Mouse (Mus musculus) forebrain, embryonic 10.5 days (tissue): ENCODE measurements around the gene Barx2. TPM values are rescaled to one million over a fixed set of nuclear protein-coding genes. Genes with fewer than 3 reads are reported as not detected.

Experiments
- DNase-seq: peaks from one replicate; pipeline ENCODE4 v3.0.0-alpha.2; 2017; ENCODE audit warnings: low spot score; ENCODE audit errors: extremely low spot score
- H3K27ac ChIP-seq: fragments of 300-500 bp; sonication (generic); 2 replicates; pipeline ENCODE4 v1.5.1; 2016; ENCODE audit warnings: mild to moderate bottlenecking
- H3K27me3 ChIP-seq: fragments of 300-500 bp; sonication (generic); 2 replicates; pipeline ENCODE4 v1.6.1; 2016; ENCODE audit warnings: mild to moderate bottlenecking; ENCODE audit not compliant: poor library complexity, severe bottlenecking
- H3K36me3 ChIP-seq: fragments of 300-500 bp; sonication (generic); replicated peaks from 2 replicates; pipeline ENCODE4 v1.6.1; 2016; ENCODE audit warnings: mild to moderate bottlenecking, moderate library complexity
- H3K4me1 ChIP-seq: fragments of 300-500 bp; sonication (generic); 2 replicates; pipeline ENCODE4 v1.6.1; 2016
- H3K4me3 ChIP-seq: fragments of 300-500 bp; sonication (generic); 2 replicates; pipeline ENCODE4 v1.5.1; 2016; ENCODE audit warnings: mild to moderate bottlenecking, moderate library complexity
- H3K9me3 ChIP-seq: fragments of 300-500 bp; sonication (generic); 2 replicates; pipeline ENCODE4 v1.6.1; 2016; ENCODE audit warnings: mild to moderate bottlenecking, moderate library complexity
- WGBS: fragments of 180-500 bp; shearing (Covaris S2); methylation state at CpG from one replicate; pipeline ENCODE4 v1.1.7; 2016; 5-methylcytosine and 5-hydroxymethylcytosine counted together
- polyA plus RNA-seq: library from polyadenylated mRNA; unstranded; fragments of >200 nt; fragmentation: Nextera tagmentation; extraction: Ambion mirVana; gene quantifications from 2 replicates; pipeline ENCODE4 v1.2.1, GENCODE M21; 2016

Barx2 gene
- polyA plus RNA-seq, 1 experiment from 2014 or later: not detected

DNA sequence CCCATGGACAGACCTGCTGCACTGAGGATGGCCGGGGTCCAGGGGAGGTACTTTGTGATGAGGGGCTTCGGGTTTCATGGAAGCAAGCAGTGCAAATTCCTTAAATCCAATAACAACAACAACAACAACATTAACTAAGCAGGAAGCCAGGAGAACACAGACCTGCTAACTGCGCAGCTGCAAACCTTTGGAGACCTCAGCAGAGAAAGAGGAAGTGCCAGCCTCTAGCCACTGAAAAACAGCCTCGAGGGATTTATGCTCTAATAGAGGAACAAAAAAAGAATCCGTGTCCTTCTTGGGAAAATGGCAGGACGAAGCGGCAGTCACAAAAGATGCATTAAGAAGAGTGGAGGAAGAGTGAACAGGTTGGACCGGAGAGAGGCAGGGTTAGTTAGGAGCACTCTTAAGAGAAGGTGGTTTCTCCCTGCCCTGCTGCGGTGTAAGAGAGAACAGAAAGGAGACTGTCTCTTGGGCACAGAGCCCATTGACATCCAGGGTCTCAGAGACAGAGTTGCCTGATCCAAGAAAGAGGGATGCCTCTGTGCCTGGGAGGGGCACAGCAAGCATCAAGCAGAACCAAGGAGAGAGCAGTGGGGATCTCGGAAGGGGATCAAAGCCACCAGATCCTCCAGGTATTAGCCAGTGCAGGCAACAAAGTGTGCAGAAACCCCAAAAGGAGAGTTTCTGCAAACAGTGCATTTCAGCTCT lies 72.0 kb downstream of the Barx2 start:
- Histone ChIP-seq H3K27me3 (no peaks in the 10 kb centered on the region), H3K27ac (no peak overlapping the region), H3K4me3 (no peak overlapping the region), H3K9me3 (no peaks in the 10 kb centered on the region), H3K36me3 (no peaks in the 10 kb centered on the region), H3K4me1 (peaks cover 26% of the 10 kb centered on the region)
- 57% methylated on average over 10 of the region's 10 CpGs for WGBS
- no peak for DNase-seq

- H3K4me1 ChIP-seq: peaks cover 26% of the 10 kb centered on the region
- no peak overlapping the region for H3K4me3 ChIP-seq
- H3K27me3 ChIP-seq: no peaks in the 10 kb centered on the region
- no peaks in the 10 kb centered on the region for H3K9me3 ChIP-seq
- 90% methylated on average over 4 of the region's 4 CpGs for WGBS
- H3K27ac ChIP-seq: no peak overlapping the region
- no peak for DNase-seq
- no peaks in the 10 kb centered on the region for H3K36me3 ChIP-seq
Observed at GRCm38 (mm10) chr9:31840571-31840970, 72.7 kb downstream of the Barx2 start.

DNA sequence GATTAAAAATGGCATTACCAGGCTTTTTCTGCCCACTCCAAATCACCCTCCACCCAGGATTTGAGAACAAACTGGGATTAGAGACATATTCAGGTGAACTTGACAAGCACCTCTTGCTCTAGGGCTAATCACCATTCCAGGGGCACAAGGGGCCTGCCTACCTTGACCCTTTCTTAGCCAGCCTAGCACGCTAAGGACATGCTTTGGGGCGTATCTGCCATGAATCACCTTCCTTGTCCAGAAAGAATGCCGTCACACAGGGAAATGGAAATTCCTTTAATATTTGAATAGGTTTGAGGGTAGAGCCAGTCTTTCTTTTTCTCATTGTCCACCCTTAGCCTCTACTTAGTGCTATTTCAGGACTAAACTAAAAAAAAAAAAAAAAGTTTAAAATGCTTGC lies 73.2 kb downstream of the Barx2 start:
- H3K9me3 ChIP-seq: no peaks in the 10 kb centered on the region
- peaks cover 26% of the 10 kb centered on the region for H3K4me1 ChIP-seq
- H3K27me3 ChIP-seq: no peaks in the 10 kb centered on the region
- WGBS: 86% methylated on average over 3 of the region's 3 CpGs
- no peaks in the 10 kb centered on the region for H3K36me3 ChIP-seq
- no peak overlapping the region for H3K4me3 ChIP-seq
- H3K27ac ChIP-seq: no peak overlapping the region
- no peak for DNase-seq

- Histone ChIP-seq H3K4me1 (peaks cover 26% of the 10 kb centered on the region), H3K36me3 (no peaks in the 10 kb centered on the region), H3K4me3 (no peak overlapping the region), H3K9me3 (no peaks in the 10 kb centered on the region), H3K27me3 (no peaks in the 10 kb centered on the region), H3K27ac (no peak overlapping the region)
- 63% methylated on average over 15 of the region's 15 CpGs for WGBS
- DNase-seq: no peak
Observed at GRCm38 (mm10) chr9:31839106-31840027, 73.9 kb downstream of the Barx2 start.

DNA sequence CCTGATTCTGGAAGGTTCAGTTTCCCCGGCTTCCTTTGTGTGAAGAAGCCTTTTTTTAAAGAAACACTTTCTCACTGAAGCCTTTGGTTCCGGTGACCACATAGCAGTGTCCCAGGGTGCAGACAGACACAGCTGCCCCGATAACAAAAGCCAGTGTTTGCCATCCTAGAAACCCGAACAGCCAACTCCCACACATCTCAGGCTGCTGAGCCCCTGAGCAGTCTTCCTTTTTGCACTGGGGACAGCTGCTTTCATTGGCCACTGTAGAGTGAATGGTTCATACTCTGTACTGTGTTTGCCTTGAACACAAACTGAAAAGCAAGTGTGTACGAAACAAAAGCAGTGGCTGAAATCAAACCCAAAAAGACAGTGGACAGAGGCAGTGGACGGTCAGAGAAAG lies 75.2 kb downstream of the Barx2 start:
- Histone ChIP-seq H3K4me3 (no peak overlapping the region), H3K36me3 (no peaks in the 10 kb centered on the region), H3K9me3 (no peaks in the 10 kb centered on the region), H3K27ac (no peak overlapping the region), H3K27me3 (no peaks in the 10 kb centered on the region), H3K4me1 (peaks cover 26% of the 10 kb centered on the region)
- WGBS: 65% methylated on average over 6 of the region's 6 CpGs
- no peak for DNase-seq

DNA sequence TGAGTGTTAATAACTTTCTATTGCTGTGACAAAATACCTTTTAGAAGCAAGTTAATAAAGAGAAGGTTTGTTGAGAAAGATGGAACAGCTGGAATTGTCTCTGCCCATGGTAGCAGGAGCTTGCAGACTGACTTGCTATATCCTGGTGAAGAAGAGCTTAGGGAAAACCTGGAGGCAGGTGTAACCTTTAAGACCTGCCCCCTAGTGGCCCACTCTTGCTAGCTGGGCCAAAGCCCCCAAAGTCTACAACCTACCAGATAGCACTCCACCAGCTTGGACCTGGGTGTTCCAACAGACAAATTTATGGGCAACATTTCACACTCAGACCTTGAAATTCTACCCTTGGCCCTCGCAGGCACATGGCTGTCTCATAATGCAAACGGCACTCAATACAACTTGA lies 104.5 kb downstream of the Barx2 start:
- Histone ChIP-seq H3K9me3 (no peaks in the 10 kb centered on the region), H3K4me1 (peaks cover 3% of the 10 kb centered on the region; the same call in 1 of the 2 replicates), H3K36me3 (no peaks in the 10 kb centered on the region), H3K4me3 (no peak overlapping the region), H3K27ac (no peak overlapping the region), H3K27me3 (no peaks in the 10 kb centered on the region)
- no peak for DNase-seq
- WGBS: 76% methylated on average over 2 of the region's 2 CpGs

- peaks cover 3% of the 10 kb centered on the region; the same call in 1 of the 2 replicates for H3K4me1 ChIP-seq
- H3K4me3 ChIP-seq: no peak overlapping the region
- no peaks in the 10 kb centered on the region for H3K36me3 ChIP-seq
- H3K27me3 ChIP-seq: no peaks in the 10 kb centered on the region
- no peaks in the 10 kb centered on the region for H3K9me3 ChIP-seq
- no peak overlapping the region for H3K27ac ChIP-seq
- WGBS: 97% methylated on average over 1 of the region's 1 CpGs
- DNase-seq: no peak
Observed at GRCm38 (mm10) chr9:31802641-31803040, 110.6 kb downstream of the Barx2 start.

Other genes with a start within 250 kb of the Barx2 start
- 3.6 and 4.5 TPM in 2 replicates for gene Arhgap32, start 202.7 kb upstream of the Barx2 start, polyA plus RNA-seq